Mouse (Mus musculus) myocyte (in vitro differentiated cells): ENCODE measurements around the gene Aox2.

Source experiments
- MYOG ChIP-seq, 3 experiments: IDR thresholded peaks; one replicate each; pipeline ENCODE4 v1.6.1; 2011; ENCODE audit warnings: control low read depth in 2 of 3, low read depth in 2 of 3, mild to moderate bottlenecking in 2 of 3; ENCODE audit not compliant: insufficient read length in 2 of 3, control insufficient read depth in 1 of 3, insufficient read depth in 1 of 3
- POLR2A ChIP-seq: IDR thresholded peaks from one replicate; pipeline ENCODE4 v1.6.1; 2011; ENCODE audit warnings: low read depth, mild to moderate bottlenecking, control low read depth, moderate library complexity; ENCODE audit not compliant: insufficient read length
- POLR2AphosphoS2 ChIP-seq: IDR thresholded peaks from one replicate; pipeline ENCODE4 v1.6.1; 2011; ENCODE audit warnings: low read depth, control low read depth; ENCODE audit not compliant: insufficient read length
- SRF ChIP-seq: IDR thresholded peaks from one replicate; pipeline ENCODE4 v1.6.1; 2011; ENCODE audit warnings: low read depth; ENCODE audit not compliant: control insufficient read depth, insufficient read length
- TCF12 ChIP-seq: IDR thresholded peaks from one replicate; pipeline ENCODE4 v1.6.1; 2011; ENCODE audit warnings: mild to moderate bottlenecking, control low read depth; ENCODE audit not compliant: poor library complexity, insufficient read depth, severe bottlenecking
- USF1 ChIP-seq: IDR thresholded peaks from one replicate; pipeline ENCODE4 v1.6.1; 2011; ENCODE audit warnings: low read depth, mild to moderate bottlenecking, control low read depth, moderate library complexity

GRCm38 (mm10) chr1:58296278-58296677 is 18.2 kb downstream of the Aox2 start:
- TF ChIP-seq SRF = no peak
- TF ChIP-seq TCF12 = no peak
- no peak for TF ChIP-seq POLR2A
- no peak for TF ChIP-seq USF1
- TF ChIP-seq MYOG (IDR thresholded peaks at IDR 0.05; ENCODE audit: control insufficient read depth in 1 of 3, insufficient read depth in 1 of 3, insufficient read length in 2 of 3, low read depth in 2 of 3) = no peak
- no peak for TF ChIP-seq POLR2AphosphoS2
